Mouse (Mus musculus): ENCODE data around the gene Nfkbie. TPM values are rescaled to one million over a fixed set of nuclear protein-coding genes. Genes with fewer than 3 reads are reported as not detected.

The Nfkbie gene
- polyA plus RNA-seq, 2 experiments: 3.6 to 4.0 TPM

DNA sequence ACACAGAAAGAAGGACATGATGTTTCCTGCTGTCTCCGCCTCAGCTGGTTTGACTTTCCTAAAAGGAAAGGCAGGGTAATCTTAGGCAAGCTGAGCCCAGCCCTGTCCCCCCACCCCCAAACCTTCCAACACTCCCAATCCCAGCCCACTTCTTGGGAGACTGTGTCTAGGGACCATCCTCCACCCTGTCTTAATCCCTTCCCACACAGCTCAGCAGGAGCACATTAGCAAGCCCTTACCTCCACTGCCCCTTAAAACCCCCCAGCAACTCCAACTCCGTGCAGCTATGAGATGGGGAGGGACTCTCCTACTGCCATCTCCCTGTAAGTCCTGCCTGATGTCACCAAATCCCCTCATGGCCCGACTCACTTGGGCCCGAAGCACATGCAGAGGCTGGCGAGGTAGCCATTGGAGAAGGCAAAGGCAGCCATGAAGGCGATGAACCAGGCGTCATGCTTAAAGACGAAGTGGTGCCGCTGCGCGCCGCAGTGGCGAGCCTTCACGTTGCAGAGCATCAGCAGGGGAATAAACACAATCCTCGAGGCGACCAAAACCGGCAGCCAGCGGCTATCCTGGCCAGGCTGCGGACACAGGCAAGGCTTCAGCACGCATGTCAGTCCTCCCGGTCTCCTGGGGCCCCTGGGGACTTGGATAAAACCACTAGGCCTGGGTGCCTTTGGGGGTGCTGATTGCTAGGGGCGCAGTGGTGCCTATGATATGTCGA lies 30.4 kb downstream of the Nfkbie start:
- H3K36me3 ChIP-seq (ENCODE audit: control insufficient read depth, insufficient read depth, low read length): peaks cover 23% of the 10 kb centered on the region
- H3K27me3 ChIP-seq (ENCODE audit: control insufficient read depth, insufficient read depth, low read length): no peaks in the 10 kb centered on the region
- H3K9me3 ChIP-seq (ENCODE audit: control insufficient read depth, low read length): no peaks in the 10 kb centered on the region
- no peak for DNase-seq (ENCODE audit: low spot score)
- H3K4me2 ChIP-seq (replicated peaks; ENCODE audit: low read depth, low read length, severe bottlenecking): no peak overlapping the region
- ATAC-seq (ENCODE audit: low FRiP score, low read depth): no peak
- 66% methylated on average over 23 of the region's 23 CpGs for WGBS
- peak overlapping the region; percentile 78; the same call in 1 of the 2 replicates for H3K27ac ChIP-seq (replicated peaks; ENCODE audit: low read depth, low read length)
- H3K4me1 ChIP-seq (ENCODE audit: control insufficient read depth, insufficient read depth, low read length): peaks cover 20% of the 10 kb centered on the region
- H3K9ac ChIP-seq (ENCODE audit: low read depth, low read length, severe bottlenecking): no peak overlapping the region
- TF ChIP-seq POLR2A (IDR thresholded peaks at IDR 0.05; ENCODE audit: borderline replicate concordance, extremely low read depth, insufficient read depth, insufficient read length): no peak
- no peak overlapping the region for H3K4me3 ChIP-seq (replicated peaks; ENCODE audit: low read length)

DNA sequence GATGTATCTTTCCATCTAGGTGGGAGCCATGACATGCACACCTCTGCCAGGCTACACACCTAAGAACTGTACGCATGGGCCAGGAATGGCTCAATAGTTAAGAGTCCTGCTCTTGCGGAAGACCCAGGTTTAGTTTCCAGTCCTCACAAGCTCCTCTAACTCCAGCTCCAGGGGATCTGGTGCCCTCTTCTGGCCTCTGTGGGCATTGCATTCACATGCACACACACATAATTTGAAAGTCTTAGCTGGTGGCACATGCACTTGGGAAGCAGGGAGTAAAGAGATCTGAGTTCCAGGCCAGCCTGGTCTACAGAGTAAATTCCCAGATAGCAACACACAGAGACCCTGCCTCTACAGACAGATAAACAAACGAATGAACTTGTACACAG lies 30.9 kb downstream of the Nfkbie start:
- no peak for ATAC-seq (ENCODE audit: low FRiP score, low read depth)
- Histone ChIP-seq H3K4me3 (replicated peaks; ENCODE audit: low read length) (no peak overlapping the region), H3K9ac (ENCODE audit: low read depth, low read length, severe bottlenecking) (no peak overlapping the region), H3K27ac (replicated peaks; ENCODE audit: low read depth, low read length) (no peak overlapping the region), H3K4me1 (ENCODE audit: control insufficient read depth, insufficient read depth, low read length) (peaks cover 21% of the 10 kb centered on the region), H3K27me3 (ENCODE audit: control insufficient read depth, insufficient read depth, low read length) (no peaks in the 10 kb centered on the region), H3K4me2 (replicated peaks; ENCODE audit: low read depth, low read length, severe bottlenecking) (no peak overlapping the region), H3K36me3 (ENCODE audit: control insufficient read depth, insufficient read depth, low read length) (peaks cover 23% of the 10 kb centered on the region), H3K9me3 (ENCODE audit: control insufficient read depth, low read length) (no peaks in the 10 kb centered on the region)
- WGBS: 98% methylated on average over 3 of the region's 3 CpGs
- no peak for TF ChIP-seq POLR2A (IDR thresholded peaks at IDR 0.05; ENCODE audit: borderline replicate concordance, extremely low read depth, insufficient read depth, insufficient read length)
- no peak for DNase-seq (ENCODE audit: low spot score)

DNA sequence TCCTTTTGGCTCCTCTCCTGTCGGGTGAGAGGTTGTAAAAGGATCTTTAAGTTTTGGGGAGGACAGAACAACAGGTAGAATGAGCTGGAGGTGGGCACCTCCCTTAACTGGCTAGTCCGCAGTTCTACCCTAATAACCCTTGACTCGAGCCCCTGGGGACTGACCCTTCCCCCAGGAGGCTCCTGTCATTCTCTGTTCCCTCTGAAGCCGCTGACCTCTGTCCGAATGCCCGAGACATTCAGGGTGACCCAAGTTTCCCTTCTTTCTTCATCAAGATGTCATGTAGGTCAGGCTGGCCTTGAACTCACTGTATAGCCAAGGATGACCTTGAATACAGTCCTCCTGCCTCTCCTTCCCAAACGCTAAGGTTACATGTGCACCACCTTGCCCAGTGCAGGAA lies 32.9 kb downstream of the Nfkbie start:
- DNase-seq (ENCODE audit: low spot score): no peak
- no peak for TF ChIP-seq POLR2A (IDR thresholded peaks at IDR 0.05; ENCODE audit: borderline replicate concordance, extremely low read depth, insufficient read depth, insufficient read length)
- no peak overlapping the region for H3K27ac ChIP-seq (replicated peaks; ENCODE audit: low read depth, low read length)
- no peak overlapping the region for H3K4me2 ChIP-seq (replicated peaks; ENCODE audit: low read depth, low read length, severe bottlenecking)
- H3K9me3 ChIP-seq (ENCODE audit: control insufficient read depth, low read length): no peaks in the 10 kb centered on the region
- WGBS: 93% methylated on average over 7 of the region's 7 CpGs
- no peak overlapping the region for H3K9ac ChIP-seq (ENCODE audit: low read depth, low read length, severe bottlenecking)
- H3K36me3 ChIP-seq (ENCODE audit: control insufficient read depth, insufficient read depth, low read length): peaks cover 23% of the 10 kb centered on the region
- H3K4me3 ChIP-seq (replicated peaks; ENCODE audit: low read length): no peak overlapping the region
- peaks cover 33% of the 10 kb centered on the region for H3K4me1 ChIP-seq (ENCODE audit: control insufficient read depth, insufficient read depth, low read length)
- ATAC-seq (ENCODE audit: low FRiP score, low read depth): no peak
- H3K27me3 ChIP-seq (ENCODE audit: control insufficient read depth, insufficient read depth, low read length): no peaks in the 10 kb centered on the region

DNA sequence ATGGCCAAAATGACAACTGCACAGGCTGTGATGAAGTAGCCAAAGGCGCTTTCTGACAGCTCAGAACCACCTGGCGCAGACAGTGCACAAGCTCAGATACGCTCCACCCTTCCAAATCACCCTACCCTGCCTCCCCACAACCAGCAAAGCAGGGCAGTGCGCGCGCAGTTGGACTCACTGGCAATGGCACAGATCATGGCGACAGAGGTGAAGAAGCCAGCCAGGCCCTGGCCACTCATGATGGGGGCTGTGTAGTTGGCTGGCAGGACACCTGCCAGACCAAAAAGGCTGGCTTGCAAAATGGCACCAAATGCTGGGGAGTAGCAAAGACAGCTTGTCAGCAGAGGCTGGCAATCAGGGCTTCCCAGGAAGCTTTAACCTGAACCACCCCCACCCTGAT lies 33.7 kb downstream of the Nfkbie start:
- TF ChIP-seq POLR2A (IDR thresholded peaks at IDR 0.05; ENCODE audit: borderline replicate concordance, extremely low read depth, insufficient read depth, insufficient read length): no peak
- Histone ChIP-seq H3K27me3 (ENCODE audit: control insufficient read depth, insufficient read depth, low read length) (no peaks in the 10 kb centered on the region), H3K9me3 (ENCODE audit: control insufficient read depth, low read length) (no peaks in the 10 kb centered on the region), H3K27ac (replicated peaks; ENCODE audit: low read depth, low read length) (no peak overlapping the region), H3K4me3 (replicated peaks; ENCODE audit: low read length) (no peak overlapping the region), H3K36me3 (ENCODE audit: control insufficient read depth, insufficient read depth, low read length) (peaks cover 23% of the 10 kb centered on the region), H3K4me1 (ENCODE audit: control insufficient read depth, insufficient read depth, low read length) (peaks cover 36% of the 10 kb centered on the region), H3K4me2 (replicated peaks; ENCODE audit: low read depth, low read length, severe bottlenecking) (no peak overlapping the region), H3K9ac (ENCODE audit: low read depth, low read length, severe bottlenecking) (no peak overlapping the region)
- ATAC-seq (ENCODE audit: low FRiP score, low read depth): no peak
- 98% methylated on average over 7 of the region's 7 CpGs for WGBS
- DNase-seq (ENCODE audit: low spot score): no peak

DNA sequence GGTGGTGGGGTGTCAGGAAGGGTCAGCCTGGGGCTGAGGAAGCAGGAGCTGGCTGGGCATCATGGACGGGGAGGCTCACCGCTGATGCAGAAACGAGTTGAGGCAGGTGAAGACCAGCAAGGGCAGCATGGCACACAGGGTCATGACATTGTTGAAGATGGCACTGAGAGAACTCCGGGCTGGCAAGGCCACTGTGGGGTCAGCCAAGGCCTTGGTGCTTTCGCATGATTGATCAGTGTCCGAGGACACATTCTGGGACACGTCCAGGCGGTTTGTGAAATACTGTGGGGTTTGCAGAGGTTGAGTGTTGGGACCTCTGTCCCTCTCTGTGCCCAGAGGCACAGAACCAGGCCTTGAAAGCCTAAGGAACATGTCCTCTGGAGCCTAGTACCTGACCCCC lies 34.3 kb downstream of the Nfkbie start:
- TF ChIP-seq POLR2A (IDR thresholded peaks at IDR 0.05; ENCODE audit: borderline replicate concordance, extremely low read depth, insufficient read depth, insufficient read length): no peak
- Histone ChIP-seq H3K9ac (ENCODE audit: low read depth, low read length, severe bottlenecking) (no peak overlapping the region), H3K4me1 (ENCODE audit: control insufficient read depth, insufficient read depth, low read length) (peaks cover 37% of the 10 kb centered on the region), H3K36me3 (ENCODE audit: control insufficient read depth, insufficient read depth, low read length) (peaks cover 23% of the 10 kb centered on the region), H3K27me3 (ENCODE audit: control insufficient read depth, insufficient read depth, low read length) (no peaks in the 10 kb centered on the region), H3K9me3 (ENCODE audit: control insufficient read depth, low read length) (no peaks in the 10 kb centered on the region), H3K4me2 (replicated peaks; ENCODE audit: low read depth, low read length, severe bottlenecking) (no peak overlapping the region), H3K4me3 (replicated peaks; ENCODE audit: low read length) (no peak overlapping the region), H3K27ac (replicated peaks; ENCODE audit: low read depth, low read length) (no peak overlapping the region)
- 94% methylated on average over 8 of the region's 8 CpGs for WGBS
- ATAC-seq (ENCODE audit: low FRiP score, low read depth) (no peak), DNase-seq (ENCODE audit: low spot score) (no peak)

Data from limb, embryonic 14.5 days (tissue).